Mouse (Mus musculus) intestine, postnatal 0 days (tissue): ENCODE data around the gene Mbtd1. TPM values are rescaled to one million over a fixed set of nuclear protein-coding genes. Genes with fewer than 3 reads are reported as not detected.

Experiments used
- ATAC-seq: fragments of 200-750 bp; cut with Nextera tagmentation; 2 replicates; pipeline ENCODE4 v1.8.0; 2017; ENCODE audit warnings: mild to moderate bottlenecking, moderate TSS enrichment, moderate library complexity
- H3K27ac ChIP-seq: fragments of 300-500 bp; sonication (generic); 2 replicates; pipeline ENCODE4 v1.5.1; 2014; ENCODE audit warnings: mild to moderate bottlenecking, low read depth, low read length, moderate library complexity
- H3K27me3 ChIP-seq: fragments of 300-500 bp; sonication (generic); replicated peaks from 2 replicates; pipeline ENCODE4 v1.6.1; 2014; ENCODE audit warnings: low read length, mixed read lengths; ENCODE audit not compliant: control insufficient read depth, insufficient read depth
- H3K36me3 ChIP-seq: fragments of 300-500 bp; sonication (generic); 2 replicates; pipeline ENCODE4 v1.6.1; 2014; ENCODE audit warnings: mild to moderate bottlenecking, moderate library complexity; ENCODE audit not compliant: control insufficient read depth, insufficient read depth
- H3K4me1 ChIP-seq: fragments of 300-500 bp; sonication (generic); replicated peaks from 2 replicates; pipeline ENCODE4 v1.6.1; 2014; ENCODE audit warnings: antibody characterized with exemption, low read length, mixed read lengths; ENCODE audit not compliant: control insufficient read depth, insufficient read depth
- H3K4me2 ChIP-seq: fragments of 300-500 bp; sonication (generic); replicated peaks from 2 replicates; pipeline ENCODE4 v1.6.1; 2014; ENCODE audit warnings: low read depth, mild to moderate bottlenecking, moderate library complexity
- H3K4me3 ChIP-seq: fragments of 300-500 bp; sonication (generic); 2 replicates; pipeline ENCODE4 v1.5.1; 2014; ENCODE audit warnings: low read depth, low read length
- H3K9ac ChIP-seq: fragments of 300-500 bp; sonication (generic); 2 replicates; pipeline ENCODE4 v1.6.1; 2014; ENCODE audit warnings: mild to moderate bottlenecking, low read depth, low read length
- H3K9me3 ChIP-seq: fragments of 300-500 bp; sonication (generic); 2 replicates; pipeline ENCODE4 v1.6.1; 2016; ENCODE audit warnings: mixed run types; ENCODE audit not compliant: control insufficient read depth
- CTCF ChIP-seq: sonication (generic); IDR thresholded peaks from 2 replicates; pipeline ENCODE4 v1.5.1; 2016; ENCODE audit warnings: low read depth, mild to moderate bottlenecking, control low read depth, antibody characterized with exemption, moderate library complexity
- WGBS: fragments of 180-500 bp; shearing (Covaris S2); extraction: QIAGEN DNeasy Blood & Tissue Kit; methylation state at CpG from one replicate; pipeline ENCODE4 v1.1.7; 2014; 5-methylcytosine and 5-hydroxymethylcytosine counted together
- polyA plus RNA-seq: library from polyadenylated mRNA; unstranded; fragments of >200 nt; fragmentation: Nextera tagmentation; extraction: Ambion mirVana; gene quantifications from 2 replicates; pipeline ENCODE4 v1.2.1, GENCODE M21; 2015

Mbtd1 gene
- polyA plus RNA-seq, 1 experiment from 2014 or later = 9.4 TPM

DNA sequence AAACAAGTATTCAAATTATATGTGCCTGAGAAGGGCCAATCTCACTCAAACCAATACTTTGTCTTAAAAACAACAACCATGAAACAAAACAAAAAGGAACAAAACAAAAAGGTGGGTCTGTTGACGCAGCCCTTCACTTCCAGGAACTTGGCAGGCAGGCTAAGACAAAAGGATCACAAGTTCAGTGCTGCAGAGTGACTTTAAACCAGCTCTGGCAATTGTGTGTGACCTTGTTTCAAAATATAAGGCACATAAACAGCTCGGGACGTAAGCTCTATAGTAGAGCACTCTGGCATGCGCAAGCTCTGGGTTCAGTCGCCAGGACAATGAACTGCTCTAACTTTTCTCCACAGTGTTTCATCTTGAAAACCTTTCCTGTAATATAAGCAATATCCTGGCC, 87.3 kb downstream of the Mbtd1 start:
- Histone ChIP-seq H3K9me3 (no peaks in the 10 kb centered on the region), H3K27ac (no peak overlapping the region), H3K4me3 (no peak overlapping the region), H3K4me1 (no peaks in the 10 kb centered on the region), H3K27me3 (no peaks in the 10 kb centered on the region), H3K4me2 (no peak overlapping the region), H3K36me3 (no peaks in the 10 kb centered on the region), H3K9ac (no peak overlapping the region)
- TF ChIP-seq CTCF = no peak
- WGBS = 88% methylated on average over 5 of the region's 5 CpGs
- no peak for ATAC-seq

DNA sequence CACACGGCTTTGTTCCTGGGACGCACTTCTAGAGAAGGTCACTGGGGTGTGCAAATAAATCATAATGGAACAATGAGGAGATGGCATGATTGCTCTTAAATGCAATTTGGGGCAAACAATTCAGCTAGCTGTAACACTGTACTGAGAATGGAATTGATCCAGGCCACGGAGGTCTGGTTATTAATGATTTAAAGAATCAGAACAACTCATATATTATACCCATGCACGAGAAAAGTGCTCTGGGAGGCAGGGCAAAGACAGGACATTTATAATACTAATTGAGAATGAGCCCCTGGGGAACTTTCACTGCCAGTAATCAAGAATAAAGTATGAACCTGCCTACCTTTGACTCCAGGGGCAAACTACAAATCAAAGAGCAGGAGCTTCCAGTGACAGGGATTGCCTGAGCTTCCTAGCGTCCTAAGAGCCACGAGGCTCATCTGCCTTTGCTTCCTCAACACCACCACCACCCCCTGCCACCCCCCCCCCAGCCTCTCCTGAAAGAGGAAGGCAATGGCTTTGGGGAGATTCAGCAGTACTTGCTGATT, 93.9 kb downstream of the Mbtd1 start:
- 19% methylated on average over 6 of the region's 6 CpGs for WGBS
- Histone ChIP-seq H3K4me3 (no peak overlapping the region), H3K4me2 (no peak overlapping the region), H3K9me3 (no peaks in the 10 kb centered on the region), H3K27ac (no peak overlapping the region), H3K27me3 (no peaks in the 10 kb centered on the region), H3K9ac (no peak overlapping the region), H3K4me1 (no peaks in the 10 kb centered on the region), H3K36me3 (no peaks in the 10 kb centered on the region)
- no peak for TF ChIP-seq CTCF
- ATAC-seq = no peak

DNA sequence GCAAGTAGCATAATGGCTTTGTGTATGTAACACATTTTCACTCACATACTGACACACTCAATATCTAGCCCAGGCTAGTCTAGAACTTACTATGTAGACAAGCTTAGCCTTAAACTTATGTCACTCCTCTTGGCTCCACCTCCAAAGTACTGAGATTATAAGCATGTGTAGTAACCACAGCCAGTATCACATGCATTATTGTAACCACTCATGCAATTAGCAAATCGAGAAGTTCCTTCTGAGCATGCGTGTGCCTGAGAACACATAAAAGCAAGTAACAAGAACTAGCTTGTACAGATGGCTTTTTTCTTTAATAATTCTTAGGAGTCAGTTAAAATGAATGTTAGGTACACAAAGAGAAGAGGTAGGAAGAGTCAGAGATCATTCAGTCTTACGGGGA, 99.0 kb downstream of the Mbtd1 start:
- Histone ChIP-seq H3K4me2 (no peak overlapping the region), H3K27me3 (no peaks in the 10 kb centered on the region), H3K9me3 (no peaks in the 10 kb centered on the region), H3K27ac (no peak overlapping the region), H3K4me1 (0 out of 2 replicates have a peak, but pooled peaks cover 3% of the 10 kb centered on the region), H3K9ac (no peak overlapping the region), H3K4me3 (no peak overlapping the region), H3K36me3 (no peaks in the 10 kb centered on the region)
- 90% methylated on average over 3 of the region's 3 CpGs for WGBS
- TF ChIP-seq CTCF = no peak
- no peak for ATAC-seq

DNA sequence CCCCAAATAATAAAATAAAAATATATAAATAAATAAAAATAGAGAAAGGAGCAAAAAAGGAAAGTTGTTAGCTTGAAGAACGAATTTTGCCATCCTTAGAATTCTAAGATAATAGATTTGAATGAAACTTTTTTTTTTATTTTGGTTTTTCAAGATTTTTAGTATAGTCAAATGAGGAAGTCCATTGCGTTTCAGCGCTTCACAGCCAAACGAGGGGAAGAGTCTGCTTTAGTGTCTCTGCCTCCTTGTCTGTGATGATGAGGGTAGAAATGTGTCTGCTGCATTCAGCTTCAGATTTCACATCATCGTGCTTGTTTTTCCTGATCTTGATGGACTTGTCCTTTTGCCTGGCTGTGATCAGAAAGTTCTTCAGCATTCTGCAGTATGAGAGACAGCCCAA, 99.6 kb downstream of the Mbtd1 start:
- TF ChIP-seq CTCF = no peak

DNA sequence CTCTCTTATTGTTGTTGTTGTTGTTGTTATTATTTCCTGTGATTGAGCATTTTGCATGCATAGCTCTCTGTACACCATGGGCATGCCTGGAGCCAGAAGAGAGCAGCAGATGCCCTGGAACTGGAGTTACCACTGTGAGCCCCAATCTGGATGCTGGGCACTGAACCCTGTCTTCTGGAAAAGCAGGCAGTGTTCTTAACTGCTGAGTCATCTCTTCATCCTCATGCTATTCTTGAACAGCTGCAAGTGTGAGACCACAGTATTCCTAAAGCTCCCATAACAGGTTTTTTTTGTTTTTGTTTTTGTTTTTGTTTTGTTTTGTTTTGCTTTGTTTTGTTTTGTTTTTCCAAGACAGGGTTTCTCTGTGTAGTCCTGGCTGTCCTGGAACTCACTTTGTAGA, 100.6 kb downstream of the Mbtd1 start:
- Histone ChIP-seq H3K9me3 (no peaks in the 10 kb centered on the region), H3K4me2 (no peak overlapping the region), H3K9ac (no peak overlapping the region), H3K4me1 (0 out of 2 replicates have a peak, but pooled peaks cover 3% of the 10 kb centered on the region), H3K27ac (no peak overlapping the region), H3K36me3 (no peaks in the 10 kb centered on the region), H3K4me3 (no peak overlapping the region), H3K27me3 (no peaks in the 10 kb centered on the region)
- no peak for ATAC-seq
- TF ChIP-seq CTCF = no peak

More for the DNA sequence above, 99.6 kb downstream of the Mbtd1 start:
- H3K27me3 ChIP-seq = no peaks in the 10 kb centered on the region
- H3K4me1 ChIP-seq = 0 out of 2 replicates have a peak, but pooled peaks cover 3% of the 10 kb centered on the region
- H3K4me2 ChIP-seq = no peak overlapping the region
- no peak overlapping the region for H3K27ac ChIP-seq
- no peak for ATAC-seq
- H3K9ac ChIP-seq = no peak overlapping the region
- no peak overlapping the region for H3K4me3 ChIP-seq
- H3K9me3 ChIP-seq = no peaks in the 10 kb centered on the region
- H3K36me3 ChIP-seq = no peaks in the 10 kb centered on the region
- WGBS = 81% methylated on average over 5 of the region's 5 CpGs

DNA sequence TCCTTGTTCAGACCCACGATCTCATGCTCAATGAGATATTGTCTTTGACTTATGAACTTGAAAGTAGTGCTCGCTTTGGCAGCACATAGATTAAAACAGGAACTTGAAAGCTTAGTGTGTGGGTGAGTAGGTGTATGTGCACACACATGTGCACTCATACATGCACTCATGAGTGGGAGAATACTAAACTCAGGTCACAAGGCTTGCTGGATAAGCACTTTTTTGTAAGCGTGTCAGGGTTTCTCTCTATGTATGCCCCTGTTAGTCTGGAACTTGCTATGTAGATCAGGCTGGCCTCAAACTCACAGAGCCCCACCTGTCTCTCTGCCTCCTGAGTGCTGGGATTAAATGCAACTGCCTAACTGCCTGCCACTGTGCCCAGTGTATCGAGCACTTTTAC, 101.4 kb downstream of the Mbtd1 start:
- Histone ChIP-seq H3K36me3 (no peaks in the 10 kb centered on the region), H3K9ac (no peak overlapping the region), H3K27me3 (no peaks in the 10 kb centered on the region), H3K27ac (peak overlapping the region; percentile 91), H3K4me3 (no peak overlapping the region), H3K4me1 (0 out of 2 replicates have a peak, but pooled peaks cover 3% of the 10 kb centered on the region), H3K4me2 (no peak overlapping the region), H3K9me3 (no peaks in the 10 kb centered on the region)
- 74% methylated on average over 4 of the region's 4 CpGs for WGBS
- ATAC-seq = no peak
- no peak for TF ChIP-seq CTCF
